Mouse (Mus musculus) hindlimb bud, embryonic 11.5 days (tissue): Measurements from ENCODE around the gene Clec1a.

Experiments
- DNase-seq: peaks from one replicate; pipeline ENCODE4 v3.0.0-alpha.2; 2012; ENCODE audit warnings: low read depth, low spot score; ENCODE audit errors: extremely low spot score

The Clec1a gene

GRCm38 (mm10) chr6:129407324-129407723 lies 44.5 kb downstream of the Clec1a start:
- no peak for DNase-seq

- no peak for DNase-seq
Measured at GRCm38 (mm10) chr6:129405999-129406398, 45.8 kb downstream of the Clec1a start.

- DNase-seq, result no peak
Measured at GRCm38 (mm10) chr6:129403391-129403790, 48.4 kb downstream of the Clec1a start.

- no peak for DNase-seq
Measured at GRCm38 (mm10) chr6:129402404-129402803, 49.4 kb downstream of the Clec1a start.

GRCm38 (mm10) chr6:129399945-129400344 lies 51.9 kb downstream of the Clec1a start:
- DNase-seq, result no peak

GRCm38 (mm10) chr6:129396997-129397396 lies 54.8 kb downstream of the Clec1a start, which contains the start of gene Clec1b:
TSS of gene Clec1b (plus strand) at chr6:129397297.
- no peak for DNase-seq

GRCm38 (mm10) chr6:129393732-129394131 lies 58.1 kb downstream of the Clec1a start:
- no peak for DNase-seq

- no peak for DNase-seq
Measured at GRCm38 (mm10) chr6:129393087-129393720, 58.6 kb downstream of the Clec1a start.

GRCm38 (mm10) chr6:129385774-129386173 lies 66.0 kb downstream of the Clec1a start, which contains the start of gene Clec12b:
TSS of gene Clec12b (minus strand) at chr6:129385874.
- DNase-seq, result no peak

GRCm38 (mm10) chr6:129385000-129385399 lies 66.8 kb downstream of the Clec1a start:
- DNase-seq, result no peak

- no peak for DNase-seq
Measured at GRCm38 (mm10) chr6:129383466-129383865, 68.3 kb downstream of the Clec1a start.

- DNase-seq, result no peak
Measured at GRCm38 (mm10) chr6:129381736-129382135, 70.1 kb downstream of the Clec1a start.

- DNase-seq, result no peak
Measured at GRCm38 (mm10) chr6:129380454-129380853, 71.3 kb downstream of the Clec1a start.

GRCm38 (mm10) chr6:129374937-129375471 lies 76.8 kb downstream of the Clec1a start:
- DNase-seq, result no peak
